Mouse (Mus musculus) liver, embryonic 16.5 days (tissue): ENCODE data around the gene Egln3. TPM values are rescaled to one million over a fixed set of nuclear protein-coding genes. Genes with fewer than 3 reads are reported as not detected.

Experiments used
- ATAC-seq: fragments of 200-750 bp; cut with Nextera tagmentation; 2 replicates; pipeline ENCODE4 v1.8.0; 2017; ENCODE audit warnings: low read depth, mild to moderate bottlenecking, moderate number of reproducible peaks, moderate library complexity
- H3K27ac ChIP-seq: fragments of 300-500 bp; sonication (generic); 2 replicates; pipeline ENCODE4 v1.5.1; 2014; ENCODE audit warnings: mild to moderate bottlenecking, low read length
- H3K27me3 ChIP-seq: fragments of 300-500 bp; sonication (generic); 2 replicates; pipeline ENCODE4 v1.6.1; 2014; ENCODE audit warnings: low read depth, low read length, mixed read lengths; ENCODE audit not compliant: control insufficient read depth, insufficient read depth
- H3K36me3 ChIP-seq: fragments of 300-500 bp; sonication (generic); 2 replicates; pipeline ENCODE4 v1.6.1; 2014; ENCODE audit warnings: mild to moderate bottlenecking; ENCODE audit not compliant: control insufficient read depth, insufficient read depth
- H3K4me1 ChIP-seq: fragments of 300-500 bp; sonication (generic); 2 replicates; pipeline ENCODE4 v1.6.1; 2014; ENCODE audit warnings: low read depth, low read length, mixed read lengths; ENCODE audit not compliant: control insufficient read depth
- H3K4me2 ChIP-seq: fragments of 300-500 bp; sonication (generic); 2 replicates; pipeline ENCODE4 v1.6.1; 2014; ENCODE audit warnings: low read depth, low read length, mixed read lengths
- H3K4me3 ChIP-seq: fragments of 300-500 bp; sonication (generic); 2 replicates; pipeline ENCODE4 v1.5.1; 2014; ENCODE audit warnings: low read depth, mild to moderate bottlenecking, low read length
- H3K9ac ChIP-seq: fragments of 300-500 bp; sonication (generic); 2 replicates; pipeline ENCODE4 v1.6.1; 2014; ENCODE audit warnings: low read depth, low read length
- H3K9me3 ChIP-seq: fragments of 300-500 bp; sonication (generic); replicated peaks from 2 replicates; pipeline ENCODE4 v1.6.1; 2016; ENCODE audit warnings: low read length; ENCODE audit not compliant: control insufficient read depth
- WGBS: fragments of 180-500 bp; shearing (Covaris S2); extraction: QIAGEN DNeasy Blood & Tissue Kit; methylation state at CpG from one replicate; pipeline ENCODE4 v1.1.7; 2014; ENCODE audit not compliant: insufficient replicate concordance; 5-methylcytosine and 5-hydroxymethylcytosine counted together
- polyA plus RNA-seq: library from polyadenylated mRNA; unstranded; fragments of >200 nt; fragmentation: Nextera tagmentation; extraction: Ambion mirVana; gene quantifications from 2 replicates; pipeline ENCODE4 v1.2.1, GENCODE M21; 2015

Gene Egln3
- polyA plus RNA-seq, 1 experiment from 2014 or later: 5.0 TPM

GRCm38 (mm10) chr12:54227551-54227950 lies 23.9 kb upstream of the Egln3 start:
- H3K4me1 ChIP-seq: no peaks in the 10 kb centered on the region

GRCm38 (mm10) chr12:54226341-54226740 lies 22.7 kb upstream of the Egln3 start:
- Histone ChIP-seq H3K4me2 (no peak overlapping the region), H3K9ac (no peak overlapping the region), H3K36me3 (no peaks in the 10 kb centered on the region), H3K4me3 (no peak overlapping the region), H3K9me3 (no peaks in the 10 kb centered on the region), H3K27me3 (no peaks in the 10 kb centered on the region), H3K27ac (no peak overlapping the region), H3K4me1 (no peaks in the 10 kb centered on the region)
- ATAC-seq: no peak
- WGBS: 60% methylated on average over 2 of the region's 2 CpGs

More at GRCm38 (mm10) chr12:54227551-54227950, 23.9 kb upstream of the Egln3 start:
- H3K9me3 ChIP-seq: no peaks in the 10 kb centered on the region
- 65% methylated on average over 8 of the region's 8 CpGs for WGBS
- no peak for ATAC-seq
- H3K4me3 ChIP-seq: no peak overlapping the region
- no peaks in the 10 kb centered on the region for H3K36me3 ChIP-seq
- no peak overlapping the region for H3K4me2 ChIP-seq
- H3K9ac ChIP-seq: no peak overlapping the region
- H3K27me3 ChIP-seq: no peaks in the 10 kb centered on the region
- H3K27ac ChIP-seq: no peak overlapping the region

- Histone ChIP-seq H3K9ac (no peak overlapping the region), H3K27ac (no peak overlapping the region), H3K4me1 (no peaks in the 10 kb centered on the region), H3K4me2 (no peak overlapping the region), H3K27me3 (no peaks in the 10 kb centered on the region), H3K36me3 (no peaks in the 10 kb centered on the region), H3K9me3 (no peaks in the 10 kb centered on the region), H3K4me3 (no peak overlapping the region)
- no peak for ATAC-seq
- WGBS: 54% methylated on average over 4 of the region's 4 CpGs
These were observed 21.9 kb upstream of the Egln3 start for GRCm38 (mm10) chr12:54225610-54226009.

- no peaks in the 10 kb centered on the region for H3K4me1 ChIP-seq
- no peak for ATAC-seq
- no peak overlapping the region for H3K4me3 ChIP-seq
- H3K36me3 ChIP-seq: no peaks in the 10 kb centered on the region
- H3K9me3 ChIP-seq: no peaks in the 10 kb centered on the region
- H3K9ac ChIP-seq: no peak overlapping the region
- H3K4me2 ChIP-seq: no peak overlapping the region
- no peaks in the 10 kb centered on the region for H3K27me3 ChIP-seq
- no peak overlapping the region for H3K27ac ChIP-seq
- 52% methylated on average over 3 of the region's 3 CpGs for WGBS
These were observed 21.4 kb upstream of the Egln3 start for GRCm38 (mm10) chr12:54225090-54225489.

- no peak overlapping the region for H3K9ac ChIP-seq
- no peak overlapping the region for H3K27ac ChIP-seq
- 46% methylated on average over 12 of the region's 12 CpGs for WGBS
- no peaks in the 10 kb centered on the region for H3K36me3 ChIP-seq
- no peak overlapping the region for H3K4me2 ChIP-seq
- no peaks in the 10 kb centered on the region for H3K27me3 ChIP-seq
- H3K4me3 ChIP-seq: no peak overlapping the region
- no peaks in the 10 kb centered on the region for H3K4me1 ChIP-seq
- H3K9me3 ChIP-seq: no peaks in the 10 kb centered on the region
- no peak for ATAC-seq
These were observed 18.5 kb upstream of the Egln3 start for GRCm38 (mm10) chr12:54222036-54222760.

- Histone ChIP-seq H3K9ac (no peak overlapping the region), H3K27ac (no peak overlapping the region), H3K4me2 (no peak overlapping the region), H3K4me1 (no peaks in the 10 kb centered on the region), H3K4me3 (no peak overlapping the region), H3K9me3 (no peaks in the 10 kb centered on the region), H3K27me3 (no peaks in the 10 kb centered on the region), H3K36me3 (no peaks in the 10 kb centered on the region)
- ATAC-seq: no peak
- WGBS: 29% methylated on average over 5 of the region's 5 CpGs
These were observed 13.0 kb upstream of the Egln3 start for GRCm38 (mm10) chr12:54216673-54217072.

- H3K27ac ChIP-seq: no peak overlapping the region
- no peaks in the 10 kb centered on the region for H3K36me3 ChIP-seq
- H3K9me3 ChIP-seq: no peaks in the 10 kb centered on the region
- H3K27me3 ChIP-seq: no peaks in the 10 kb centered on the region
- no peaks in the 10 kb centered on the region for H3K4me1 ChIP-seq
- no peak for ATAC-seq
- H3K4me3 ChIP-seq: no peak overlapping the region
- no peak overlapping the region for H3K4me2 ChIP-seq
- no peak overlapping the region for H3K9ac ChIP-seq
- WGBS: 49% methylated on average over 6 of the region's 6 CpGs
These were observed 10.8 kb upstream of the Egln3 start for GRCm38 (mm10) chr12:54214426-54214825.

- H3K27ac ChIP-seq: no peak overlapping the region
- H3K9ac ChIP-seq: no peak overlapping the region
- no peaks in the 10 kb centered on the region for H3K9me3 ChIP-seq
- no peaks in the 10 kb centered on the region for H3K4me1 ChIP-seq
- H3K4me3 ChIP-seq: no peak overlapping the region
- ATAC-seq: no peak
- H3K27me3 ChIP-seq: no peaks in the 10 kb centered on the region
- 42% methylated on average over 4 of the region's 4 CpGs for WGBS
- no peaks in the 10 kb centered on the region for H3K36me3 ChIP-seq
- no peak overlapping the region for H3K4me2 ChIP-seq
These were observed 10.2 kb upstream of the Egln3 start for GRCm38 (mm10) chr12:54213871-54214270.

- WGBS: 29% methylated on average over 5 of the region's 5 CpGs
- H3K36me3 ChIP-seq: no peaks in the 10 kb centered on the region
- no peaks in the 10 kb centered on the region for H3K4me1 ChIP-seq
- H3K27me3 ChIP-seq: no peaks in the 10 kb centered on the region
- H3K4me3 ChIP-seq: no peak overlapping the region
- H3K27ac ChIP-seq: no peak overlapping the region
- no peak overlapping the region for H3K4me2 ChIP-seq
- no peaks in the 10 kb centered on the region for H3K9me3 ChIP-seq
- no peak for ATAC-seq
- H3K9ac ChIP-seq: no peak overlapping the region
These were observed 9.6 kb upstream of the Egln3 start for GRCm38 (mm10) chr12:54213230-54213629.
